Mouse (Mus musculus) gastrocnemius, adult 18-20 months (tissue): Measurements from ENCODE around the gene Ces1h. TPM values are rescaled to one million over a fixed set of nuclear protein-coding genes. Genes with fewer than 3 reads are reported as not detected.
"Not testable (repeated sequence)": the region's sequence is repeated elsewhere in the genome, so short reads cannot be mapped to it uniquely, and the experiment has no call there.

ENCODE experiments used
- DNase-seq: peaks from one replicate; pipeline ENCODE4 v3.0.0; 2021; ENCODE audit warnings: low spot score
- long read RNA-seq, 2 experiments: library from polyadenylated mRNA; stranded (forward); transcript quantifications; one replicate each; pipeline ENCODE4 v2.0.0; 2021
- total RNA-seq, 2 experiments: library from RNA; stranded (reverse); gene quantifications; 2 replicates each; pipeline ENCODE4 v1.2.3; 2021

Ces1h gene
- total RNA-seq = not detected
- long read RNA-seq, experiment 1 = 0 reads
- long read RNA-seq, experiment 2 = 0 reads

DNA sequence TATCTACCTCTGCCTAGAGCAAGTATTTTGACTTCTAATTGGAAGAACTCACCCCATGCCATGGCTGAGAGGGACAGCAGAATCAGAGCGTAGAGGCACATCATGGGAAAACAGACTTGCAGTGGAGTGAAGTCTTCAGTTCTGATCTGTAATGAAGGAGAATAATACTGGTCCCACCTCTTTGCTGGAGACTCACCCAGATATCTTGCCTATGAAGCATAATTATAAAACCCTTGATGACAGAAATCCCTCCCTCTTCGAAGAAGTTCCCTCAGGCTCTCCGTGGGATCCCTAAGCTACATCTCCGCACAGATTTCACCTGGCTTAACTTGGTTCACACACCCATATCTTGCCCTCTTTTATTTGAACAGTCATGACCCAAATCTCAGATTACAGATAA, at the start of gene Ces1h:
Gene Ces1h (minus strand): TSS at position 101 of the 400 bp plus-strand sequence.
- DNase-seq = no peak

DNA sequence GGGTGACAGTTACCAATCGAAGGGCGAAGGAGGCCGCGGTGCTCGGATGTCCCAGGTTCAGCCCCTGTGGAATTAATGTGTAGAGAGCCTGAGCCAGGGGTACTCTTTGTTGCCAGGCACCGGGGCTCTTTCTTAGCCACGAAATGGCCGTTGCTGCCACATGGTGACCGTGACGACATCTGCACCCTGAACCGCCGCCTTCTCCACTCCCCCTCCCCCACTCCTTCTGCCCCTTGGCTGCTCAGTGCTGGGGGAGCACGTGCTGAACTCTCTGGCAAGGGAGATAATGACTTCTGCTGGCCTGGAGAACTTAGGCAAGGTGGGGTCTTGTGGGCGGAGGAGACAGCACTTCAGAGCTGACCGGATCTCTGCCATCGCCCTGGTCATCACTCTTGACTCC, 47.7 kb upstream of the Ces1h start:
- DNase-seq = no peak

DNA sequence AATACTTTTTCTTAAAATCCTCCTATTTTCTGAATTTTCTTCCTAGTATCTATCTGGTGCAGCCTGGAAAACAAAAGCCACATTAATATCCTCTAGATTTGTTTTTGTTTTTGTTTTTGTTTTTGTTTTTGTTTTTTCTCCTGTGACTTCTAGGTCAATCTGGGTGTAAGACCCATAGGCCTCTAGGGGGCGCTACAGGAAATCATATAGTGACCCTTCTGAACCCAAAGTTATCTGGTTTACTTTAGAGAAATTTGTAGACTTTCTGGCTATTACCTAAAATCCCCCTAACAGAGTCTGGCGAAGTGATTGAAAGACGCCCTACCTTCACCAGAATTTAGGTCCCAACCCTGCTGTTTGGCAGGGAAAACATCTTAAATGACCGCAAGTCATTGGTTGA, 35.9 kb upstream of the Ces1h start:
- DNase-seq = no peak

DNA sequence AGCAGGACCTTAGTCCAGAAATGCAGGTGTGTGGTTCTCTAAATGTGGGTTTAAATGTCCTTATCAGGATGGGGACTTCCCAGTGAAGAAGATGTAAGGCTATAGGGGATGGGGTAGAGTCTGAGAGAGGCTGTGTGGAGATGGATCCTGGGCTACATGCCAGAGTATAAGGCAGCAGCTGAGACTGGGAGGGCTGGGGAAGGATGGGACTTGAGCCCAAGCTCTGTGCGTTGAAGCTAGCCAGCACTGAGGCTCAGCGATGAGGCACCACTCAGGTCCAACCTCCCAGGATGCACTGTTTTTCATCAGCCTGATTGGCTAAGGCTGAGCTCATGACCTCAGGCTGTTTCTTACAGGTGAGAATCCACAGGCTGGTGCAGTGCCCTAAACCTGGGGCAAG, 29.3 kb upstream of the Ces1h start:
- no peak for DNase-seq

DNA sequence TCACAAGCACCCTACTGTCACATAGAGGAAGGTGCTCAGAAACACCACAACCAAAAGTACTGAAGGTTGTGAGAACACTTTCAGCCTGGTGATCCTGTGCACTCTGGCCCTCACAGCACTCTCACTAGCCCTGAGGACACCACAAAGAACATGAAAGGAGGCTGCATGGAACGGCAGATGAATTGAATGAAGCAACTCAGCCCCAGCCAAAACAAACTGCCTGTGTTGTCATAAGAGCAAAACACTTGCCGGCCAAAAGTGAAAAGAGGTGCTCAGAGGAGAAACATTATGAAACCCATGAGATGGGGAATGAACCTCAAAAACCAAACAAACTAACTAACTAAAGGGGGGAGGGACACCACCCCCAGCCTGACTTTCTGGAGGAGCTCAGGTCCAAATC, 20.2 kb upstream of the Ces1h start:
- DNase-seq = no peak

DNA sequence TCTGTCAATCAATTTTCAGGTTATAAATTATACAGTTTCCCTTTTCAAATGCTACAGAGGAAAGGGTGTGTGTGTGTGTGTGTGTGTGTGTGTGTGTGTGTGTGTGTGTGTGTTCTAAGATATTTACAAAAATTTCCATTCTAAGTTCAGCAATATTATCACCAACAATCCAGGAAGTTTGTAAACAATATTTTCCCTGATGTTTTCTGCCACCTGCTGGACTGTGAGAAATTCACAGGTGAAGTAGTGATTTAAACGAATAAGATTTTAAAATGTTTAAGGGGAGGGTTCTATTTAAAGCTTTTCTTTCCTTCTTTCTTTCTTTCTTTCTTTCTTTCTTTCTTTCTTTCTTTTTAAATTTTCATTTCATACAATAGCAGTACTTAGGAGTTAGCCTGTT, 18.5 kb upstream of the Ces1h start:
- DNase-seq = peak; percentile 4

DNA sequence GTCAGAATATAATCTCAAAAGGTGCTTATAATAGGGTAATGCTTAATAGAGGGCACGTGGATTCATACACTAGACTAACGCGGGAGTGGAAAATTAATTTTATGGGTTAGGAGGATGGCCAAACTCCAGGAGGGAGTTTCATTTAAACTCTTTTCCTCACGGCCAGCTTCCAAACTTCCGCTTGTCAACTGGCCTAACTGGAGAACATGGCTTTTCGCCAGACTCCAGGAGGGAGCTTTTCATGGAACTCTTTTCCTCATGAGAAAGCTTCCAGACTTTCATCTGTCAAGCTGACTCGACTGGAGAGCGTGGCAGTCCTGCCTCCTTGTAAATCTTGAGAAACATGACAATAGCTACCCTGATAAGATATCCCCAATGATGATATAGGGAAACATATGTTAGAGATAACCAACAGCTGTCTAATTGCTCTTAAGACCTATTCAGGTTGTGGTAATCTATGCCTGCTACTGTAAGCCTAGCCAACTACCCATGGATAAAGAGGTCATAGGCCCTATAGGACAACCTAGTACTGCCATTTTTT, 14.6 kb upstream of the Ces1h start:
- DNase-seq = not testable (repeated sequence)

DNA sequence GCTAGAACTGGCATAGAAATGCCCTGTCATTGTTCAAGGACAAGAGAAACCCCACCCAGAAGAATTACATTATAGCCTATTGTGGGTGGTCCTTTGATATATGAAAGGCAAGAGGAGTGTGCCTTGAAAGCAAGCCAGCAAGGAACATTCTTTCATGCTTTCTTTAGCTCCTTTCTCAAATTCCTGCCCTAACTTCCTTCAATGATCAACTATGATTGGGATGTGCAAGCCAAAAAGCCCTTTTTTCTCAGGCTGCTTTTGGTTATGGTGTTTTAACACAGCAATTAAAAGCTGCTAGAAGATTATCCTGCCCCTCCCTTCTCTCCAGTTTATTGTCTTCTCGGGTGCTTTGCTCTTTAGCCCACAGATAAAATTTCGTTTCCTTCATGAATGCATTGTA, 10.0 kb downstream of the Ces1h start:
- no peak for DNase-seq

DNA sequence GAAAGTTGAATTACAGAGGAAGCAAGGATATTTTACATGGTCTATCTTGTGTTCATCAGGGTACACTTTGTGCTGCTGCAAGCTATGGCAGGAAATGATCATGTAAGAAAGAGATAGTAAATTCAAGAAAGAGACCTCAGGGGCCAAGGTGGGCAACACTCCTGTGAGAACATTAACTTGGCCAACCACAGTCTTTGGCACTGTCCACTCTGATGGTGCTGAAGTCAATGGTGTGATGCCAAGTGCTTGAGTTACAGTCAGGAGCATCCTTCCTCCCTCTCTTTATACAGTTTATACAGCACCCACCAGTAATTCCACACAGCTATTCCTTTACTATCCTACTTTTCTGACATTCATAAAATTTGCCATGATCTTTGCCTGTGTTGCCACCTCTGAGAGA, 19.4 kb downstream of the Ces1h start:
- no peak for DNase-seq

DNA sequence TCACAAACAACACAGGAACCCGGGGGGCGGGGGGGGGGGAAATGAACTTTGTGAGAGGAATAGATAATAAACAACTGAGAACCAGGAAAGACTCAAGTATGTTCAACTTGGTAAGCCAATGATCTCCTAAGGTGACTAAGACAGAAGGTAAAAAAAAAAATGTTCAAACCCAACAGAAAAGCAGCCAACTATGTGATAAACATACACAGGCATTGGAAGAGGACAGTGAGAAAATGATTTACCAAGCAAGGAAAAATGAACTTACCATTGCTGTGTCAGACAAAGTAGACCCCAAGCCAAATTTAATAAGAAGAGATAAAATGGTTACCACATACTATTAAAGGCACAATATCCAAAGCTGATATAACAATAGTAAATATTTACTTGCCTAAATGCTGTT, 40.0 kb downstream of the Ces1h start:
- no peak for DNase-seq

DNA sequence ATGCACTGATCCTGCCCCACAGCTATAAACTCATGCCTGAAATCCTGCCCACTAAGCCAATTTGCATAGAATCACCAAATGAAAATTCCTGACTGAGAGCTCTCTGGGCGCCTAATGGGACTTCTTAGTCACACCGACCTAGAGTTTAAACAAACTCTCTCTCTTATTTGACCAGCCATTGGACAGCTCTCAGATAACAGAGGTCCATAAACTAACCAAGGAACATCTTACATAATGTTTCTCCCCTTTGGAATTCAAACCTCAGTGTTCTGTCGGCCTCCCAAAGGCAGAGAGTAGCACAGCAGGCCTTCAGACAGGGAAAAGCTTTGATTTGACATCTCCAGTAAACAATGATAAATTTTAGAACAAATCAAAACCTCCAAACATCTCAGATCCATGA, 42.3 kb downstream of the Ces1h start, which contains the start of gene Ces1g:
Gene Ces1g (minus strand): TSS at position 102 of the 400 bp plus-strand sequence.
- no peak for DNase-seq

DNA sequence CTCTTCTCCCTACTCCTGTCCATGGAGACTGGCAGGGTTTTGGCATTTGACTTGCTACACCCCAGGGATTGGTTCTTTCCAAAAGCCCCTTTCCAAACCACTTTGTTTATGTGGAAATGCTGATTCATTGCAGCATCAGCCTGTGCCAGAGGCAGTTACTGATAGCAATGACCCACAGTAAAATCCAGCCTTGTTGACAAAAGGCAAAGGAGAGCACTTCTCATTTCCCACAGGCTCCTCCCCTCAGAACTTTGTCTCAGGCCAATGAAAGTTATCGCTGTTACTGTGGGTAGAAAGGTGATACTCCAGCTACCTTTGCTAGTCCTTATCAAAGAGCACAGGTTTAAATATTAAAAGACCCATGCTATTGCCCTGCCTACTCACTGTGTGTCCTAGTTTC, 46.8 kb downstream of the Ces1h start:
- no peak for DNase-seq

DNA sequence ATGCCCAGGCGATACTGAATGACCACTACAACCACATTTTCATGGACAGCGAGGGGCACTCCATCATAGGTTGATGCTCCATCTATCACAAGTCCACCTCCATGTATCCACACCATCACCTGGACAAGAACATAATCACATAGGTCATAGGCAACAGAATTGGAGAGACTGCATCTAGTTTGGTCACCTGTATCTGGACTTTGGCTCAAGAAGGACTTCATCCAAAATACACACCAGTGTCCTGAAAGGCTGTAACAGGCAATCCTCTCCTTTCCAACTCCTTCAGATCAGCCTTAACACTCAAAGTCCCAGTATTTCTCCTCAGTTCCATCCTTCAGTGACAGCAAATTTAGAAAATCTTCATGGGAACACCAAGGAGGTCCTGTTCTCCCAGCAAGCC, 48.4 kb downstream of the Ces1h start:
- DNase-seq = no peak

DNA sequence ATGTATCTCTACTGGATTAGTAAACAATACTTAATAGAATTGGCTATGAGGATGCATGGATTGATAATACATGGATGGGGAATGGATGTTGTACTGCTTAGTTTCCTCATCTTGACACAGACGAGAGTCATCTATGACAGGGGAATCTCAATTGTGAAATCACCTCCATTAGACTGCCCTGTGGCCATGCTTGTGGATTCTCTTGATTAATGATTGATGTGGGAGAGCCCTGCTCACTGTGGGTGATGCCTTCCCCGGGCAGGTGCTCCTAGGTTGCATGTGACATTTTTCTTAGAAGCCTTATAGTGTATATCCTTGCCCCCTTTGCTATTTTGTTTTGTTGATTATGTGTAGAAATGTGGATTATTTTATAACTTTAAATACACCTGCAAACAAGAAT, 54.4 kb downstream of the Ces1h start:
- DNase-seq = no peak

DNA sequence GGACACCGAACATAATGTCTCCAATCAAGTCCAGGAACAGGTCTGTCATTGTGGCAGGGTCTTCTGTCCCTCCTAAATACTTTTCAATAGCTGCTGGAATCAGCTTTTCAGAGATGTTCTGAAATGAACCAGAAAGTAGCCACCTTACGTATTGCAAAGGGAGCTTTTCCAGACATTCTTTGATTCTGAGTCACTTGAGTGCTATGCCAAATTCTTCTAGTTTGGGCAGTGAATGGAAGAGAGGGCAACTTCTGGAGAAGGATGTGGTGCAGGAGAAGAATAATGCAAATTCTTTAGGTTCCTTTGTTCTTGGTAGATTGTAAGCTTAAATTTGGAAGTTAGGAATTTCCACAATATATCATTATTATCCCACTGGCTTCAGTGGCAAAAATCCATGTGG, 62.5 kb downstream of the Ces1h start:
- DNase-seq = no peak

DNA sequence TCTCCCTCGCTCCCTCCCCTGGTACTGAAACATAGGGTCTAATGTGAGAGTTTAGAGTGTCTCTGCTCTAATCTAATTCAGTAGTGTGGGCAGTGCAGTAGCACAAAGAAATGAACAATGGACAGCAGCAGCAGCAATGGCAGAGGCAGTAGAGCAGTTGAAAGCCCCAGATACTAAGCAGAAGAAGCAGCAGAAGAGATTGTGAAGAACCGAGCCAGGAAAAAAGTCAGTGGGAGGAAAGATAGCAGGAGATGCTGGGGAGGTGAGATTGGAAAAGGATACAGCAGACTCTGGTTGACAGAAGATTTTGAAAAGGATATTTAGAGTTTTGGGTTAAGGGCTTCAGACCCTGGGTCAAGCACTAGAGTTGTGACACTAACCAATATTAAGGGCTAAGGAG, 64.0 kb downstream of the Ces1h start:
- no peak for DNase-seq

Other genes starting within 250 kb of the Ces1h start
- gene Ces1c, start 248.4 kb downstream of the Ces1h start, total RNA-seq = under 1 TPM in 1 of 2 experiments, not detected in 1; 0.76 TPM
- gene Ces1d, start 181.9 kb downstream of the Ces1h start, total RNA-seq = 100 to 1,000 TPM in 1 of 2 experiments, 10 to 100 TPM in 1; 79.6 to 130 TPM
- gene Ces1e, start 150.1 kb downstream of the Ces1h start, total RNA-seq = under 1 TPM; 0.80 to 0.83 TPM
- gene Ces1f, start 100.0 kb downstream of the Ces1h start, total RNA-seq = under 1 TPM; 0.39 to 0.57 TPM
- gene Ces1g, start 42.4 kb downstream of the Ces1h start, total RNA-seq = not detected
- gene Ces5a, start 156.1 kb upstream of the Ces1h start, total RNA-seq = under 1 TPM; 0.33 to 0.37 TPM